Mouse (Mus musculus): ENCODE measurements at regions not wholly inside any gene's neighbourhood (a gene's known extent, or its start where the extent isn't known, plus 50 kb on each side); places are given as distances from the start of the nearest gene placed in this dataset.

- no peak for ATAC-seq (replicated peaks; ENCODE audit: low FRiP score, low TSS enrichment, poor library complexity, severe bottlenecking)
Measured at GRCm38 (mm10) chr11:64579826-64580225, 143.4 kb upstream of the F930015N05Rik start.

- no peak for ATAC-seq (replicated peaks; ENCODE audit: low FRiP score, low TSS enrichment, poor library complexity, severe bottlenecking)
Measured at GRCm38 (mm10) chr11:64586056-64586455, 149.6 kb upstream of the F930015N05Rik start.

- ATAC-seq (replicated peaks; ENCODE audit: low FRiP score, low TSS enrichment, poor library complexity, severe bottlenecking), result no peak
Measured at GRCm38 (mm10) chr11:64587034-64587710, 150.7 kb upstream of the F930015N05Rik start.

DNA sequence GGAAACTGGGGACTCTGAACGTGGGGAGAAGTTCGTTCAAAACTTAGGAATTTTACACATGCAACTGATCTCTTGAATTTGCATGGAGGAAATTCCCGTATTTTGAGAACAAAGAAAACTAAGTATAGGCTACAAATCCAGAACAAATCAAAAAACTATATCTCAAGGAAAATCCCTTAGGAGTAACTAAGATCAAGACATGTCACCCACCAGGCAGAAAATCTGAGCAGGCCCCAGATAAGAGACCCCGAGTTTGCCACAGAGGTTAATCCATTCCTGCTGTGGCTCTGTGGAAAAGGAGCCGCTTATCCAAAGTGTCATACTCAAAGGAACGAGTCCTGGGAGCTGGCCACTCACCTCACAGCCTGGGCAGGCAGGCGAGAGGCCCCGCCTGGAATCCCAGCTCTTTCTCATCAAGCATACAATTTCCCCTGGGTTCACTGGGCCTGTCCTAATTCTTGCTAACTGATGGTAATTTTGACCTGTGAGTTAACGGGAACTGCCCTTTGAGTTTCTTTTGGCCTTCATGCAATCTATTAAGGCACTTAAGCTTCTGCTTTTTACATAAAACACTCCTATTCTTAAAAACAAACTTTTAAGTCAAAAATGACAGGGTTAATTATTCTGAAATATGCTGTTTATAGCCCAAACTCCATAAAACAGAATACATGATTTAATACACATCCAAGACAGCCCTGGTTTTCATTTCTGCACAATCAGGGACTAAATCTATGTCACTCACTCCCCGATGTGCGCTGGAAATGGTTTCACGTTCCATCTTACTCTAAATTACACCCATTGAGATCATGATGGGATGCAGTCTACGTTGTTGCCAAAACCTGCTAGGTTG, 151.5 kb upstream of the F930015N05Rik start:
- no peak for ATAC-seq (replicated peaks; ENCODE audit: low FRiP score, low TSS enrichment, poor library complexity, severe bottlenecking)

- ATAC-seq (replicated peaks; ENCODE audit: low FRiP score, low TSS enrichment, poor library complexity, severe bottlenecking), result no peak
Measured at GRCm38 (mm10) chr11:64588601-64588989, 152.1 kb upstream of the F930015N05Rik start.

- no peak for ATAC-seq (replicated peaks; ENCODE audit: low FRiP score, low TSS enrichment, poor library complexity, severe bottlenecking)
Measured at GRCm38 (mm10) chr11:64589026-64589425, 152.6 kb upstream of the F930015N05Rik start.

DNA sequence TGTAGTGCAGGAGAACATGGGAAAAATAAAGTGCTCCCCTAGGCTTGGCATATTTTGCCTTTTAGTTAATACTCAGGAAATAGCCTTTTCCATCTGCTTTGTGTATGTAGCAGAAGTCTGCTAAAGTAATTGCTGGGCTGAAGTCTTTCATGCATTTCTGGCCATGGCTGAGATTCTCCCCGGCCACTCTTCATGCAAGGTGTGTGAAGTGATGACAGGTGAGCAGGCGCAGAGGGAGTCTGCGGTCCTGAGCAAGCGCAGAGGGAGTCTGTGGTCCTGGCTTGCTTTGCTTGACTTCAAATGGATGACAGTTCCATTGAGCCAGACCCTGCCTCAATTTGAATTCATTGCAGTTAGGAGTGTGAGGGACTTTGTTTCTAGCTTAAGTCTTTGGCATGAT, 153.6 kb upstream of the F930015N05Rik start:
- ATAC-seq (replicated peaks; ENCODE audit: low FRiP score, low TSS enrichment, poor library complexity, severe bottlenecking), result no peak

GRCm38 (mm10) chr11:64592253-64592652, 155.8 kb upstream of the F930015N05Rik start:
- no peak for ATAC-seq (replicated peaks; ENCODE audit: low FRiP score, low TSS enrichment, poor library complexity, severe bottlenecking)

- no peak for ATAC-seq (replicated peaks; ENCODE audit: low FRiP score, low TSS enrichment, poor library complexity, severe bottlenecking)
Measured at GRCm38 (mm10) chr11:64597305-64597704, 160.9 kb upstream of the F930015N05Rik start.

DNA sequence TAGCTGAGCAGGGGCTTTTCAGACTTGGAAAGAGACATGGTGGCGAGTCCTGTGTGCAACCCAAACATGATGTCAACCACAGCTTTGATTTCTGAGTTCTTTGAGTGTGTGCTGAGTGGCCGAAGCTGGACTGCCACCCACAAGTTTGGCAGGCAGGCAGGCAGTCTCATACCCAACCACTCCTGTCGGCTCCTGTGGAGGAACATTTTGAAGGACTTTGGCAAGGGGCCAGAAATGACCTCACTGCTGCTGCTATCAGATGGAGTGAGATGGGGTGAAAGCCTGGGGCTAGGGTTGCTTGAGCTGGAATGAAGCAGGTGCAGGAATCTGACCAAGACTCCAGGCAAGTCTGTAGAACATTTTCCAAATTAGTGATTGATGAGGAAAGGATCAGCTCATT, 162.7 kb upstream of the F930015N05Rik start:
- no peak for ATAC-seq (replicated peaks; ENCODE audit: low FRiP score, low TSS enrichment, poor library complexity, severe bottlenecking)

GRCm38 (mm10) chr11:64600201-64601102, 164.0 kb upstream of the F930015N05Rik start:
- peak; percentile 98 for ATAC-seq (replicated peaks; ENCODE audit: low FRiP score, low TSS enrichment, poor library complexity, severe bottlenecking)

GRCm38 (mm10) chr11:64609043-64609442, 172.6 kb upstream of the F930015N05Rik start:
- no peak for ATAC-seq (replicated peaks; ENCODE audit: low FRiP score, low TSS enrichment, poor library complexity, severe bottlenecking)

GRCm38 (mm10) chr11:64610724-64611123, 174.3 kb upstream of the F930015N05Rik start:
- no peak for ATAC-seq (replicated peaks; ENCODE audit: low FRiP score, low TSS enrichment, poor library complexity, severe bottlenecking)

- no peak for ATAC-seq (replicated peaks; ENCODE audit: low FRiP score, low TSS enrichment, poor library complexity, severe bottlenecking)
Measured at GRCm38 (mm10) chr11:64615140-64615539, 178.7 kb upstream of the F930015N05Rik start.

- ATAC-seq (replicated peaks; ENCODE audit: low FRiP score, low TSS enrichment, poor library complexity, severe bottlenecking), result no peak
Measured at GRCm38 (mm10) chr11:64618631-64619385, 182.4 kb upstream of the F930015N05Rik start.

- no peak for ATAC-seq (replicated peaks; ENCODE audit: low FRiP score, low TSS enrichment, poor library complexity, severe bottlenecking)
Measured at GRCm38 (mm10) chr11:64627180-64627579, 190.7 kb upstream of the F930015N05Rik start.

DNA sequence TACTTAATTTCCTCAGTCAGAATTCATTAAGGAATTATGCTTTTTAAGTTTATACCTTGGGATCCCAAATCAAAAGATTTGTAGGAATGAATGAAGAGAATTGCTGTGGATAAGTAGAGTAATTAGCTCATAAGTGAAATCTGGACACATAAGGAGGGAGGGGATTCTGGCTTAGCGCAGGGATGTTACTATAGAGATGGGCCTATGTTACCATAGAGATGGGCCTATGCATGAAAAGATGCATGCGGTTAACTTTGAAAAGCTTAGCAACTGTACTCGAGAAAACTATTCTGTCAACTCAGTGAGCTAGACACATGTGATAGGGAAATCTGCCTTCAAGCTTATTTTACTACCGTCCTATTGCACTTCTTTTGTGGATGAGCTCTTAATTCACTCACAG, 204.5 kb upstream of the F930015N05Rik start:
- no peak for ATAC-seq (replicated peaks; ENCODE audit: low FRiP score, low TSS enrichment, poor library complexity, severe bottlenecking)

DNA sequence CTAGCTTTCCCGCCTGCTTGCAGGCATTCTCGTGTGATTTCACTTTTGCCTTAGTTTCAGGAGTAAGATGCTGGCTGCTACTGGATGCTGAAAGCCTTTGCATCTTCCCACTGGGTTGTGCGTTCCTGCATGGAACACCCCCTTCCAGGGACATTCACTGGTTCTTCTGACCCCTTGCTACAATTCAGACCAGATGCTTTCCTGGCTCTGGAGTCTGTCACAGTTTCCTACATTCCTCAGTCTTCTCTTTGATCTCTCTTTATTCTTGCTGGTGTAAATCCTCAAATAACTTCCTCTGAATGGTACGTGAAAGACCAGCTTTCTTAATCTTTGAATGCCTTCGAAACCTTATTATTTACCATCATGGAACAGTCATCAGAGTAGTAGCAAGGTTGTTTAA, 206.7 kb upstream of the F930015N05Rik start:
- no peak for ATAC-seq (replicated peaks; ENCODE audit: low FRiP score, low TSS enrichment, poor library complexity, severe bottlenecking)

- no peak for ATAC-seq (replicated peaks; ENCODE audit: low FRiP score, low TSS enrichment, poor library complexity, severe bottlenecking)
Measured at GRCm38 (mm10) chr11:64647938-64648337, 211.5 kb upstream of the F930015N05Rik start.

Data from megakaryocyte-erythroid progenitor cell, adult 5-6 weeks (primary cell).